Mouse (Mus musculus): Measurements from ENCODE around the gene Dnah10.
A peak's percentile ranks its signal among the peaks of the same experiment; 100 is the strongest.

The Dnah10 gene

GRCm38 (mm10) chr5:124843386-124843785 lies 118.5 kb downstream of the Dnah10 start:
- no peak for TF ChIP-seq GATA4 (IDR thresholded peaks at IDR 0.05; ENCODE audit: insufficient replicate concordance, low read length)

GRCm38 (mm10) chr5:124844929-124845328 lies 120.0 kb downstream of the Dnah10 start:
- TF ChIP-seq GATA4 (IDR thresholded peaks at IDR 0.05; ENCODE audit: insufficient replicate concordance, low read length), result no peak

- TF ChIP-seq GATA4 (IDR thresholded peaks at IDR 0.05; ENCODE audit: insufficient replicate concordance, low read length), result no peak
These were observed 122.1 kb downstream of the Dnah10 start for GRCm38 (mm10) chr5:124847014-124847413.

- TF ChIP-seq GATA4 (IDR thresholded peaks at IDR 0.05; ENCODE audit: insufficient replicate concordance, low read length), result no peak
These were observed 124.1 kb downstream of the Dnah10 start for GRCm38 (mm10) chr5:124848994-124849393.

- TF ChIP-seq GATA4 (IDR thresholded peaks at IDR 0.05; ENCODE audit: insufficient replicate concordance, low read length), result no peak
These were observed 126.7 kb downstream of the Dnah10 start for GRCm38 (mm10) chr5:124851572-124851971.

GRCm38 (mm10) chr5:124852294-124852693 lies 127.4 kb downstream of the Dnah10 start:
- no peak for TF ChIP-seq GATA4 (IDR thresholded peaks at IDR 0.05; ENCODE audit: insufficient replicate concordance, low read length)

- TF ChIP-seq GATA4 (IDR thresholded peaks at IDR 0.05; ENCODE audit: insufficient replicate concordance, low read length), result no peak
These were observed 128.2 kb downstream of the Dnah10 start for GRCm38 (mm10) chr5:124853079-124853478.

GRCm38 (mm10) chr5:124854202-124854601 lies 129.3 kb downstream of the Dnah10 start:
- TF ChIP-seq GATA4 (IDR thresholded peaks at IDR 0.05; ENCODE audit: insufficient replicate concordance, low read length), result no peak

- no peak for TF ChIP-seq GATA4 (IDR thresholded peaks at IDR 0.05; ENCODE audit: insufficient replicate concordance, low read length)
These were observed 135.1 kb downstream of the Dnah10 start for GRCm38 (mm10) chr5:124860013-124860412.

- TF ChIP-seq GATA4 (IDR thresholded peaks at IDR 0.05; ENCODE audit: insufficient replicate concordance, low read length), result no peak
These were observed 136.6 kb downstream of the Dnah10 start for GRCm38 (mm10) chr5:124861463-124861862.

GRCm38 (mm10) chr5:124862013-124862866 lies 137.4 kb downstream of the Dnah10 start, which contains the start of the genes Ccdc92 and Zfp664:
Gene Ccdc92 (minus strand): TSS chr5:124862424.
Gene Zfp664 (plus strand): TSS chr5:124862691.
- TF ChIP-seq GATA4 (IDR thresholded peaks at IDR 0.05; ENCODE audit: insufficient replicate concordance, low read length), result no peak

- no peak for TF ChIP-seq GATA4 (IDR thresholded peaks at IDR 0.05; ENCODE audit: insufficient replicate concordance, low read length)
These were observed 138.2 kb downstream of the Dnah10 start for GRCm38 (mm10) chr5:124862871-124863741.

- TF ChIP-seq GATA4 (IDR thresholded peaks at IDR 0.05; ENCODE audit: insufficient replicate concordance, low read length), result no peak
These were observed 144.1 kb downstream of the Dnah10 start for GRCm38 (mm10) chr5:124868981-124869380.

GRCm38 (mm10) chr5:124872033-124872432 lies 147.1 kb downstream of the Dnah10 start:
- TF ChIP-seq GATA4 (IDR thresholded peaks at IDR 0.05; ENCODE audit: insufficient replicate concordance, low read length), result no peak

GRCm38 (mm10) chr5:124873096-124873495 lies 148.2 kb downstream of the Dnah10 start:
- peak; percentile 39; the same call in 1 of the 2 replicates for TF ChIP-seq GATA4 (IDR thresholded peaks at IDR 0.05; ENCODE audit: insufficient replicate concordance, low read length)
